Mouse (Mus musculus): ENCODE measurements around the gene Dnah11. TPM values are rescaled to one million over a fixed set of nuclear protein-coding genes. Genes with fewer than 3 reads are reported as not detected.

The Dnah11 gene
- polyA plus RNA-seq, 1 experiment: not detected

- peaks cover 5% of the 10 kb centered on the region for H3K4me1 ChIP-seq (ENCODE audit: control insufficient read depth, insufficient read depth, low read length)
- peak overlapping the region; percentile 10; the same call in 1 of the 2 replicates for H3K4me3 ChIP-seq (ENCODE audit: insufficient read depth, low read depth, low read length)
- TF ChIP-seq CTCF (IDR thresholded peaks at IDR 0.05; ENCODE audit: insufficient read depth, low read depth, low read length) (no peak), POLR2A (IDR thresholded peaks at IDR 0.05; ENCODE audit: insufficient read depth, low read depth, low read length) (no peak)
- 53% methylated on average over 2 of the region's 2 CpGs for WGBS
- H3K27ac ChIP-seq (ENCODE audit: insufficient read depth, low read depth, low read length): no peak overlapping the region
These were observed 353.9 kb downstream of the Dnah11 start for GRCm38 (mm10) chr12:117844917-117845316.

GRCm38 (mm10) chr12:117844075-117844408 is 354.8 kb downstream of the Dnah11 start:
- no peak for TF ChIP-seq POLR2A (IDR thresholded peaks at IDR 0.05; ENCODE audit: insufficient read depth, low read depth, low read length)
- TF ChIP-seq CTCF (IDR thresholded peaks at IDR 0.05; ENCODE audit: insufficient read depth, low read depth, low read length): no peak
- no peak overlapping the region for H3K27ac ChIP-seq (ENCODE audit: insufficient read depth, low read depth, low read length)
- WGBS: 1% methylated on average over 15 of the region's 15 CpGs
- H3K4me3 ChIP-seq (ENCODE audit: insufficient read depth, low read depth, low read length): peak overlapping the region; percentile 73
- peaks cover 5% of the 10 kb centered on the region for H3K4me1 ChIP-seq (ENCODE audit: control insufficient read depth, insufficient read depth, low read length)

- peak overlapping the region; percentile 73 for H3K4me3 ChIP-seq (ENCODE audit: insufficient read depth, low read depth, low read length)
- WGBS: under 1% methylated on average over 75 of the region's 75 CpGs
- H3K4me1 ChIP-seq (ENCODE audit: control insufficient read depth, insufficient read depth, low read length): peaks cover 5% of the 10 kb centered on the region
- TF ChIP-seq CTCF (IDR thresholded peaks at IDR 0.05; ENCODE audit: insufficient read depth, low read depth, low read length): no peak
- TF ChIP-seq POLR2A (IDR thresholded peaks at IDR 0.05; ENCODE audit: insufficient read depth, low read depth, low read length): no peak; the same call in 1 of the 2 replicates
- no peak overlapping the region for H3K27ac ChIP-seq (ENCODE audit: insufficient read depth, low read depth, low read length)
These were observed 355.4 kb downstream of the Dnah11 start for GRCm38 (mm10) chr12:117843302-117844074.

GRCm38 (mm10) chr12:117842676-117843075 is 356.2 kb downstream of the Dnah11 start:
- Histone ChIP-seq H3K4me3 (ENCODE audit: insufficient read depth, low read depth, low read length) (no peak overlapping the region), H3K4me1 (ENCODE audit: control insufficient read depth, insufficient read depth, low read length) (peaks cover 5% of the 10 kb centered on the region), H3K27ac (ENCODE audit: insufficient read depth, low read depth, low read length) (no peak overlapping the region)
- WGBS: 79% methylated on average over 1 of the region's 1 CpGs
- no peak for TF ChIP-seq POLR2A (IDR thresholded peaks at IDR 0.05; ENCODE audit: insufficient read depth, low read depth, low read length)
- TF ChIP-seq CTCF (IDR thresholded peaks at IDR 0.05; ENCODE audit: insufficient read depth, low read depth, low read length): no peak

- Histone ChIP-seq H3K4me1 (ENCODE audit: control insufficient read depth, insufficient read depth, low read length) (peaks cover 5% of the 10 kb centered on the region), H3K4me3 (ENCODE audit: insufficient read depth, low read depth, low read length) (no peak overlapping the region), H3K27ac (ENCODE audit: insufficient read depth, low read depth, low read length) (no peak overlapping the region)
- 95% methylated on average over 1 of the region's 1 CpGs for WGBS
- TF ChIP-seq POLR2A (IDR thresholded peaks at IDR 0.05; ENCODE audit: insufficient read depth, low read depth, low read length): no peak
- no peak for TF ChIP-seq CTCF (IDR thresholded peaks at IDR 0.05; ENCODE audit: insufficient read depth, low read depth, low read length)
These were observed 358.1 kb downstream of the Dnah11 start for GRCm38 (mm10) chr12:117840705-117841104.

GRCm38 (mm10) chr12:117837376-117837775 is 361.5 kb downstream of the Dnah11 start:
- Histone ChIP-seq H3K4me1 (ENCODE audit: control insufficient read depth, insufficient read depth, low read length) (no peaks in the 10 kb centered on the region), H3K4me3 (ENCODE audit: insufficient read depth, low read depth, low read length) (no peak overlapping the region), H3K27ac (ENCODE audit: insufficient read depth, low read depth, low read length) (no peak overlapping the region)
- 96% methylated on average over 4 of the region's 4 CpGs for WGBS
- no peak for TF ChIP-seq POLR2A (IDR thresholded peaks at IDR 0.05; ENCODE audit: insufficient read depth, low read depth, low read length)
- TF ChIP-seq CTCF (IDR thresholded peaks at IDR 0.05; ENCODE audit: insufficient read depth, low read depth, low read length): no peak

GRCm38 (mm10) chr12:117835371-117835770 is 363.5 kb downstream of the Dnah11 start:
- H3K4me3 ChIP-seq (ENCODE audit: insufficient read depth, low read depth, low read length): no peak overlapping the region
- 81% methylated on average over 10 of the region's 10 CpGs for WGBS

GRCm38 (mm10) chr12:117834652-117835051 is 364.2 kb downstream of the Dnah11 start:
- no peaks in the 10 kb centered on the region for H3K4me1 ChIP-seq (ENCODE audit: control insufficient read depth, insufficient read depth, low read length)
- 84% methylated on average over 2 of the region's 2 CpGs for WGBS
- H3K4me3 ChIP-seq (ENCODE audit: insufficient read depth, low read depth, low read length): no peak overlapping the region
- H3K27ac ChIP-seq (ENCODE audit: insufficient read depth, low read depth, low read length): no peak overlapping the region
- TF ChIP-seq CTCF (IDR thresholded peaks at IDR 0.05; ENCODE audit: insufficient read depth, low read depth, low read length): no peak
- no peak for TF ChIP-seq POLR2A (IDR thresholded peaks at IDR 0.05; ENCODE audit: insufficient read depth, low read depth, low read length)

More at GRCm38 (mm10) chr12:117835371-117835770, 363.5 kb downstream of the Dnah11 start:
- no peak overlapping the region for H3K27ac ChIP-seq (ENCODE audit: insufficient read depth, low read depth, low read length)
- TF ChIP-seq CTCF (IDR thresholded peaks at IDR 0.05; ENCODE audit: insufficient read depth, low read depth, low read length) (no peak), POLR2A (IDR thresholded peaks at IDR 0.05; ENCODE audit: insufficient read depth, low read depth, low read length) (no peak)
- H3K4me1 ChIP-seq (ENCODE audit: control insufficient read depth, insufficient read depth, low read length): no peaks in the 10 kb centered on the region

GRCm38 (mm10) chr12:117832190-117832589 is 366.7 kb downstream of the Dnah11 start:
- no peaks in the 10 kb centered on the region for H3K4me1 ChIP-seq (ENCODE audit: control insufficient read depth, insufficient read depth, low read length)
- H3K4me3 ChIP-seq (ENCODE audit: insufficient read depth, low read depth, low read length): no peak overlapping the region
- TF ChIP-seq CTCF (IDR thresholded peaks at IDR 0.05; ENCODE audit: insufficient read depth, low read depth, low read length) (no peak), POLR2A (IDR thresholded peaks at IDR 0.05; ENCODE audit: insufficient read depth, low read depth, low read length) (no peak)
- H3K27ac ChIP-seq (ENCODE audit: insufficient read depth, low read depth, low read length): no peak overlapping the region
- WGBS: 80% methylated on average over 5 of the region's 5 CpGs

All from olfactory bulb, adult 2 months (tissue).